Mouse (Mus musculus) kidney, postnatal 36 days (tissue): ENCODE measurements around the gene Vps13d.
A peak's percentile ranks its signal among the peaks of the same experiment; 100 is the strongest.

Source experiments
- DNase-seq, 2 experiments: peaks; one replicate each; pipeline ENCODE4 v3.0.0; 2021 to 2022; ENCODE audit warnings: mixed read lengths in 2 of 2

Vps13d gene

DNA sequence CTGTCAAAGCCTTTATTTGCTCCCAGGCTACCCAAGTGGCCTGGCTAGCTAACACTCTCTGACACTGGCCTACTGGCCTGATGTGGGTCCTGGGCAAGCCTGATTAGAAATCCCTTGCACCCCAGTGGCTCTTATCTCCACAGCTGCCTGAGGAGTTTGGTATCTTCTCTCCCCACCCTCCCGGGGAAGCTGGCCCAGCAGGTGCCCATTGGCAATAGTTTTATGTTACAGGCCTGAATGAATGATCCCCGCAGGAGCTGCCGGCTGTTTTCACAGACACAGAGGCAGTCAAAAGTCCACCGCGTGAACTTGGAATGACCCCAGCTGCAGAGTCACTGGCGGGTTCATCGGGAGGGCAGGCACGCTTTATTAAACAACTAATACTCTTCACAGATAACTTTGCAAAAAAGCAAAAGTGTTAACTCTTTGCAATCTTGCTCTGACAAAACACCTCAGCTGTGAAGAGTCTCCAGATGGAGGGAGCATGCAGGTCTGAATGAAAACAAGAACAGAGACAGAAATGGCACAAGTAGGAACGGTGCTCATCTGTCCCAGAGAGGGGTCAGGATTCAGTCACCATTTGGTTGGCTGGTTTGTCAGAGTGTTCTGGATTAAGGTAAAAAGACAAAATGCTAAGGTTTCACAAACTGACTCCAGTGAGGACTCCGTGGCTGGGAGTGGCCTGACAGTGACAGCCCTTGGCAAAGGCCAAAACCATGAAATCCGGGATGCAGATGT lies 160.1 kb downstream of the Vps13d start:
- peak; percentile 87 for DNase-seq

DNA sequence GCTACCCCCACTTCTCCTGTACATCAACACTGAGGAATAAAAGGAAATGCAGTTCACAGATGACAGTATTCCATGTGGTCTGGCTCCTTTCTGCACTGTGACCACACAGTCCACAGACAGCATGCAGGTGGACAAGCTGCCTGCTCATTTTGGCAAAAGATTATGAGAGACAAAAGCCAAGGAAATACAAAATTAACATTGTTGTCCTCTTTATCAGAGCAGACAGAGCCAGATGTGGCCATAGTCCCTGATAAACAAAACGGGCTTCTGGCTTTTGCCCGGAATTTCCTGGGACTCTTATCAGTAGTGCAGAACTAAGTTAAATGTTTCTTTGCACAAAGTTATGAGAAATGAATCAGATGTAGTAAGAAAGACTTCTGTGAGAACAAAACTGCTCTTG lies 161.4 kb downstream of the Vps13d start:
- no peak for DNase-seq

DNA sequence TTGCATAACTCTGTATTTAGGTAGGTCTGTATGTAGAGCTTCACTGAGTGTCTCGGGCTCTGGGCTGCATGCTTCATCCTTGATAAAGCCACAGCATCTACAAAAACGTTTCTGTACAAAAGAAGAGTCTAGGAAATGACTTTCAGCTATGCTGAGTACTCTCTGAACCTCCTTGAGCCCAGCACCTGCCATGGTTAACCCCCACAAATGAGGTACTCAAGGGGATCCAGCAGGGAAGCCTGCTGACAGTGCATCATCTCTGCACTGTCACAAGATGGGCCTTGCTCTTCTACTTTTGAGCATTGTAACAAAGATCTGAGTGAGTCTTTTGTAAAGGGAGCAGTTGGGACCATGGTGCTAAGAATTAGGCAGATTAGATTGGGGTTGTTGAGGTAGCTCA lies 162.2 kb downstream of the Vps13d start:
- DNase-seq, result no peak

DNA sequence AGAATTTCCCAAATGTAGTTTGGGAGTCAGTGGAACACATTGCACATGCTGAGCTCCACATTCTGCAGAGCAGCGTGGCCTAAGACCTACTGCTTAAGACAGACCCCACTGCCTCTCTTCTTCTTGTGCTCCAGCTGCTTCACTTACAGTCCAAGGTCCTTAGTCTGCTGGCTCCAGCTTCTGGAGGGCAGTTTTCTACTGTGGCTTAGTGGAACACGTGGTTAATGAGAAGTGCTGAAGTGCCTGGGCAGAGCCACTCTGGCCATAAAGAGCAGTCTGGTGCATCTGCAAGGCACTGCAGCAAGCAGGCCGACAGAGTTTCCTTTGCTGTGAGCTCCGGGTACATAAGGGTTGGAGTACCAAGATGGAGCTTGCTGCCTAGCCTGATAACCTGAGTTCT lies 163.3 kb downstream of the Vps13d start:
- DNase-seq, result peak; percentile 67 to 85

DNA sequence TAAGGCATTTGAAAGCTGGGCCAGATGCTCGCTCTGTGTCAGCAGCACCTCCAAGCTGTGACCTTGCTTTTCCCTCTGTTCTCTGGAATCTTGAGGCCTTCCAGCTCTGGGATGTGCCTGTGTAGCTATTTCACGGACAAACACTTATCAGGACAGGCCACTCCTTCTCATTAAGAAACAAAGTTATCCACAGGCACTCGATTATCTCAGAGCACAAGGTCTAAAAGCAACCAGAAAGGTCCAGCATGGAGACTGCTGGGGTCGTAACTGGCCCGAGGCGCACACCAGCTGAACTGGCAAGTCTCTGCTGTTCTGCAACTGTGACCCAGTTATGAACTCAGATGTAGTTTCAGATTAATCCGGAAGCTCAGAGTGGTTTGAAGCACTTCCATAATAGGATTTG lies 168.4 kb downstream of the Vps13d start:
- DNase-seq, result peak; percentile 60 to 77

DNA sequence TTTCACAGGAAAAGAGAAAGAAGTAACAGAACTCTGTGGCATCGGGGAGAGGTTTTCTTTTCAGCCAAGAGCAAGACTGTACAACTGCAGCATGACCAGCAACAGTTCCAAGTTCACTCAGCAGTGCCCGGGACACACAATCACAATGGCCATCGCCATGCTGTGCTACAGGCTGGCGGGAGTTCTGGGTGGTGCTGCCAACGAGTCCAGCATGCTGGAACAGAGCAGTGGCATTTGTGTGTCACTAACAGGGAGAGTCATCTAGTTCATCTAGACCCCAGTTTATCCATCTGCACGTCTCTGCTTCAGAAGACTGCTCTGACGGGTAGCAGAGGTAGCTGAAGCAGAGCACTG lies 169.4 kb downstream of the Vps13d start:
- DNase-seq, result peak in 1 of 2 experiments; percentile 58

DNA sequence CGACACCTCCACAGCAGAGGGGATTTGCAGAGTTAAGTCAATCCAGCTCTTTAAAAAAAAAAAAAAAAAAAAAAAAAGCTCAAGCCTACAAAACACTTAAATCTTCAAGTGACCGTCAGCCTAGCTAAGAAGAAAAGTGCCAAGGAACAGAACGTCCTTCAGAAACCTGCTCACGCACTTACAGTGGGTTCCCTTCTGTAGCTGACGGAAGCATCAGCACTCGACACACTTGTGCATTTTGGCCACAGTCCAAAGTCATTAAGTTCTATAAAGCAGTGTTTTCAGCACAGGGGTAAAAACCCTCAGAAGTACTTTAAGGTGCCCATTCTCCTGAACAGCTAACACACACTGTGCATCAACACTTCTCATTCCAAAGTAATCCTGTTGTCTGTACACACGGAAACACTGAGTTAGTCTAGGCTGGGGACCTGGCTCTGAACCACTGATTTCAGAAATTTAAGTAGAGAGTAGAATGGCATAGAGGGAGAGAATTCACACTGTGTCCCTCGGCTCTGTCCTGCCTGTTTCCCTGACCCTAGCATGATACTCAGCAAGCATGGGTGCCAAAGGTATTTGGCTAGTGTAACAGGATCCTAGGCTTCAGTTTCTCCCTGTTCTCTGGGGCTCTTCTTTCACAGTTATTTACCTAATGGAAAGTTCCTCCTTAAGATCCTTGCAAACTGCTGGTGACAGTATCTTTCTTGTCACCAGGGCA lies 170.0 kb downstream of the Vps13d start:
- DNase-seq, result peak; percentile 44 to 49

DNA sequence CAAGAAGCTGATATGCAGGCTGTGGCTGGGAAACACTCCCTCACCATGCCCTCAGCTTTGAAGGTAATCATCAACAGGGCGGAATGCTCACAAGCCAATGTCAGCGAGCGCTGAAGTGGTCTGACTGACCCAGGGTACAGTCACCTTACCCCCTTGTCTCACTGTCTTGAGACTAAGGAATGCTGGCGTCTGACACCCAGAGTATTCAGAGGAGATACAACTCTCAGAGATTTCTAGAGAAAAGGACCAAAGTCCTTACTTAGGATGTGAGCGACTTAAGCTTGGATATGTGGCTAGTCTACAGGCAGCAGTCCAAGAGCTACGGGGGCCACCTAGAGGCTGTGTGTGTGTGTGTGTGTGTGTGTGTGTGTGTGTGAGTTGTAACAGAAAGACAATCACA lies 170.9 kb downstream of the Vps13d start:
- peak; percentile 77 to 86 for DNase-seq

DNA sequence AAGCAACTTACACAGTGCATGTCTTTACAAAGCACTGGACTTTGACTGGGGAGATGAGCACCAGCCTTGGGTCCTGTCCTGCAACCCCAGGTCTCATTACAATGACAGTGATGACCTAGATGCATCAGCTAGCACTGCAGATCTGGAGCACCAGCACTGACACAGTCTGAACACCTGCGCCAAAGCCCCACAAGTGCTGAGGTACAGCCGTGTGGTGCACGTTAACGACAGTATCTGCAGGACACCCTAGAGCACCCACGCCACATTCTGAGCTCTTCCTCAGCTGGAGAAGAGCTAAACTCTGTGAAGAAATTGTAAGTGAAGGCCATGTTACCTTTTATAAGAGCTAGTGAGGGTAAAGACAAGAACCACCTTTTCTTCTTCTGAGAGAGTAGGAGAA lies 172.0 kb downstream of the Vps13d start:
- no peak for DNase-seq

DNA sequence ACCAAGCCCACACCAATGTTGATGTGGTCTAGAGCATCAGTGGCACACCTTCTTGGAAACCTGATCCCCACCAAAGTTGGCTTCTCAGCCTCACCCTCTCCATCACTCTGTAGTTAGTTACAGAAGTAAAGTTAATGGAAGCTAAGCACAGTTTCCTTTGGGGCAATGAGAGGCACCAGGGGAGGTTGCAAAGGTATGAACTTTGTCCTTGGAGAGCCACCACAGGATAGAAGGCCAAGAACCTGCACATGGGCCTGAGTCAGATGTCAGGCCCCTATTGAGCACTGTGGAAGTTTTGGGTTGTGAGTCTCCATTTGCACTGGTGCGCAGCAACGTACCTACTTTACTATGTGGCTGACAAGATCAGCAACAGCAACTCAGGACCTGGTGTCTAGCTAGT lies 172.6 kb downstream of the Vps13d start:
- peak in 1 of 2 experiments; percentile 39 for DNase-seq

DNA sequence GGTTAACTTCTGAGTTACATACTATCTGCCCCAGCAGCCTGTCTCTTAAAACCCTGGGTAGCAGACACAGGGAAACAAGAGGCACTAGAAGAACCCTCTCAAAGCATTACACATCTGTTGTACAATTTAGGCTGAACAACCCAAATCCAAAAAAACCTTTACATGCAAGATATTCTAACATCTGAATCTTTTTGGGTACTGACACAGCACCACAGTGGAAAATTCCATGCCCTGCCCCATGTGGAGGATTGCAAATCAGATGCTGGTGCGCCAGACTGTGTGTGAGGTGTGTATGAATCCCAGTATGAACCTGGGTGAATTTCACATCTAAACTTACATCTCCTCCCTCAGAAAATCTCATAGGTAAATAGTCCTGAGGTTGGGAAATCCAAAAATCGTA lies 174.4 kb downstream of the Vps13d start:
- DNase-seq, result no peak

DNA sequence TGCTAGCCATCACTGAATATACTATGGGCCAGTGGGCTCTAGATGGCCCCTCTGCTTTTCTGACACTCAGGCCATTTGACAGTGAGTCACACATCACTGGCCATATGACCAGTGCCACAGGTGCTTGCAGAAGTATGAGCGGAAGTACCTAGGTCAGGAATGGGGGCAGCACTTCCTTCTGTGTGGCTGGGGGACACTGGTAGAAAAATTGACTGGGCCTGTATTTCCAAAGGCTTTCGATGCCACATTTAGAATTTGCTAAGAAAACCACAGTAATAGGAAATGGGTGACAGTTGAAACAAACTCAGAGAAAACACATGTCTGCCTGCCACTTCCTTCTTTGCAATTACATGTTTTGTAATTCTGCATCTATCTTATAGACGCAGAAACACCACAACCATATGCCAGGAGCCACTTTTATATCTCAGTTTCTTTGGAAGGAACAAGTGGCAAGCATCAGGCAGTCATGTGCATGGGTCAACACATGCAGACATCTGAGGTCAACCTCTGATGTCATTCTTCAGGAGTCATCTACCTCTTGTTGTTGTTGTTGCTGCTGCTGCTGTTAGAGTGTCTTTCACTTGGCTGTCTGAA lies 175.6 kb downstream of the Vps13d start:
- no peak for DNase-seq

DNA sequence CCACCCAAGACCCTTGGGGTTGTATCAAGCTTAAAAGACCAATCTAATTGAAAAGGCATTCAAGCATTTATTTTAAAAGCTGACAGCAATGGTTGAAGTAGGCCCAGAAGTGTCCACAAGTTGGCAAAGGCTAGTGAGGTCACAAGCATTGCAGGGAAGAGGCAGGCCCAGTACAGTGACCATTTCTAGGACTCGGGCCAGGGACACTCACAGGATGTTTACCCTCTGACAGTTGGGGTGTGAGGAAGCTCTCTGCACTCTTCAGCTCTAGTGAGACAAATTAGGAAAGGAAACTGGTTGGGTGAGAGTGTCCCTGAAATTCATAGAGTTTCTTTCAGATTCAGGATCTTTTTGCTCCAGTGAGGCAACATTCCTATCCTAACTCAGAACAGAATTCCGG lies 177.1 kb downstream of the Vps13d start:
- DNase-seq, result peak; percentile 83 to 93

DNA sequence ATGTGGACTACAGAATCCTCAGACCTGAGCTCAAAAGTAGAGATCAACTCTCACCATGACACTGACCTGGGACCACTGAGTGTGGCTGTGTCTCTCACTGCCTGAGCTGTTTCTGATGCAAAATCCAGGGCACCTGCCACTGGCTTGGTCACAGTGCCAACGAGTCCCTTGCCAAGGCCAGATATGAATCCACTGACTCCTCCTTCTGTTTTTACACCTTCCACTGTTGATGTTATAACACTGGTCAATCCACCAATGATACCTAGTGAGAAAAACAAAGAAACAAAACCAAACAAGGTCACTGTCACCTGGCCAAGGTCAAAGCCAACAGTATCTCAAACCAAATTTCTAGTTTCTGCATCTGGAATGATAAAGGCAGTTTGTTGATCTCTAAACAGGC lies 178.1 kb downstream of the Vps13d start:
- DNase-seq, result no peak

DNA sequence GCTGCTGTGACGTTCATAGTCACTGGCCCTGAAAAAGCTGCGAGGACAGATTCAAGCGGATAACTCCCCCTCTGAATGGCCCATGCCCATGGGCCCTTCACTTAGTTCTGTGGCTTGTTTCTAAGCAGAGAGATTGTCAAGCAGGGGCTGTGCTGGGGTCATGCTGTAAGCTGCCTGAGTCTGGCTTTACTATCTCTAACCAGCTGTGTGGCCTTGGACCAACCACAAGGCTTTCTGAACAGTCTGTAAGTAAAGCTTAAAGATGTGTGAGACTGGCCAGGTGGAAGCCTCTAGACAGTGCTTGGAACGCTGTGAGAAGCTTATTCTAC lies 180.2 kb downstream of the Vps13d start:
- no peak for DNase-seq

DNA sequence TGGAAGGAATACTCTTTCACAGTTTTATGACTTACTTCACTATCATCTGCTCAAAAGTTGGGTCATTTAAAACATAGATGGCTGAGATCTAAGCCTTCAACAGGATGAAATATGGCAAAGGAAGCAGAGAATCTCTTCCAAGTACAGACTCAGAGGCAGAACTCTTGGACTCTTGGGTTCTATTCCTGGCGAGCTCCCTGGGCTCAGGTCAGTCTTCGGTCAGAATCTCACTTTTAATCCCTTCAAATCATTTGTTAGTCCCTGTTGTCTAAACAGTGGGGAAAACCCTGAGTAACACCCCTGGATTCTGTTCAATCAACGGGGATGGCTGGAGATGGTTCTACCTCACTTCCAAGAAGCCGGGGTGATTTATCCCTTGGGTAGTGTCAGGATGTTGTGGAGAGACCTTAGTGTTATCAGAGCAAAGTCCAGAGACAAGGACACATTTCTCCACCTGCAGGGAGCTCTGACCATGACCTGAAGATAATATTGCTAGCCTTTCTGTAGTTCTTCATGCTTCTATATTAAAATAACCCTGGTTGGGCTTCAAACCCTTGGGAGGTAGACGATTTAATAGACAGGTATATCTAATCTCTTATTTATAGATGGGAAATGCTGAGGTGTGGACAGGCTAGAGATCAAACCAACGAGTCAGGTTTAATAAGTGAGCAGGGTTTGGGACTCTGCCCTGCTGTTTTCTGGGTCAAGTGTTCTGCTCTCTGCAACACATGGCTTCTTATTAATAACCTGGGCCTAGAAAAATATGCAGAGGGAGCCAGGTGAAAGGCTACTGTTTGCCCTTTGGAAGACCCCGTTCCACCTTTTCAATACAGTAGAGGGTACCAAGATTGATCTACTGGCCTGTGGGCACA lies 180.8 kb downstream of the Vps13d start:
- DNase-seq, result peak; percentile 72 to 87

DNA sequence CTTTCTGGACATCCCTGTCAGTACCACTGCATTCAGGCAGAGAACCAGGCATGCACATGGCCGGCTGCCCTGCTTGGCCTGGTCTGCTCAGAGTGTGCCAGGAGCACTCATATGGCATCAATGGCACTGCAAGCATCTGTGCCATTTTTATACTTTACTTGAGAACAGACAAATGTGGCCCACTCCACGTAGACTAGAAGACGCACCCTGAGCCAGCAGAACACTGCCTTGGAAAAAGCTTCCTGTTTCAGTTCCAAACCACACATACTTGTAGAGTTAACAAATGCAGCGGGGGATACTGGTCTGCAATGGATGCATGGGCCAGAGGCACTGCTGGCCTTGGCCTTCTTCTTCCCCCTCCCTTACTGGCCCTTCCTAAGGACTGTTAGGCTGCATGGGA lies 181.6 kb downstream of the Vps13d start:
- DNase-seq, result peak in 1 of 2 experiments; percentile 42

DNA sequence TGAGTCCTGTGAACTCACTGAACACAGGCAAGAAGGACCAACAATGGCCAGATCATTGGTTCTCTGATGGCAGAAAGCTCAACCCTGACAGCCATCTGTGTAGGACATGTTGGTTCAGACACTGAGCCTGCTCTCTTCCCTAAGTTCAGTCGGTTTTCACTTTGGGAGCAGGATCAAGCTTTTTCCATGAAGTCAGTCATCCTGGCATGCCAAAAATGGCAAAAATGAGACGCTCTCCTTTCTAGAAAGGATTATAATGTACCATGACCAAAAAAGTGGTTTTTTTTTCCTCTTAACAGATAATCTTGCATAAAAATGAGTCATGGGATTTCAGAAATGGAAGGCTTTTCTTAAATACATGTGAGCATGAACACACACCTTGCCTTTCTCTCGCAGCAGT lies 183.6 kb downstream of the Vps13d start:
- DNase-seq, result no peak

DNA sequence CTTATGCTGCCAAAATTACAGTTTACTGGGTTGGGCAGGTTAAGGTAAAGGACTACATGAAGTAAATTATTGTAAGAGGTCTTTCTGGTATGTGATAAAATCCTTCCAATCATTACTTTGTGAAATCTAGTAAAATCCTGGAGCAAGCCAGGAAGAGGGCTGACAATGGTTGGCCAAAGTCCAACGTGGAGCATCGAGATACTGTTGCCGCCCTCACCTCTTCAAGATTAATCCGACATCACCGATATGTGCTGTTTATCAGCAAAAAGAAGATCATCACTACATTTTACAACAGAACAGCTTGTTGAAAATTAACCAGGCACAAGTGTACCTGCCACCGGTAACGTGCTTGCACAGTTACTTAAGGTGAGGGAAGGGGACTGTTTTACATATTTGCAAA lies 184.9 kb downstream of the Vps13d start:
- peak; percentile 57 to 74 for DNase-seq

DNA sequence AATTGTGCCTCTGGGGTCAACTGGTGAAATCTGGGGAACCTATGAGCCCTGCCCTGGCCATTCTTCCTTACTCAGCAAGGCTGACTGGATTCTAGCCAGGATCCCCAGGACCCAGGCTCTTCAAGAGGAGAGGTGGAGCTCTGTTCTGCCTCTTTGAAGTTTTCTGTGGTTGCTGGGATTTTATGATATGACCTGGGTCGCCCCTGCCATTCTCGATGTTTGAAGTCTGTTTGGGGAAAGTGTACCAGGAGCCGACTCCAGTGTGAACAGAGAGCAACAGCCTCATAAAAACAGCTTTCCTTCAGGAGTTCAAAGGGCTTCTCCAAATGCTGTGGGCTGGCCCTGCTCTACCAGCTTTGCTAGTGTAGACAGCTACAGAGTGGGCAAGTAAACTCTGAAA lies 185.4 kb downstream of the Vps13d start:
- DNase-seq, result peak; percentile 75 to 77

DNA sequence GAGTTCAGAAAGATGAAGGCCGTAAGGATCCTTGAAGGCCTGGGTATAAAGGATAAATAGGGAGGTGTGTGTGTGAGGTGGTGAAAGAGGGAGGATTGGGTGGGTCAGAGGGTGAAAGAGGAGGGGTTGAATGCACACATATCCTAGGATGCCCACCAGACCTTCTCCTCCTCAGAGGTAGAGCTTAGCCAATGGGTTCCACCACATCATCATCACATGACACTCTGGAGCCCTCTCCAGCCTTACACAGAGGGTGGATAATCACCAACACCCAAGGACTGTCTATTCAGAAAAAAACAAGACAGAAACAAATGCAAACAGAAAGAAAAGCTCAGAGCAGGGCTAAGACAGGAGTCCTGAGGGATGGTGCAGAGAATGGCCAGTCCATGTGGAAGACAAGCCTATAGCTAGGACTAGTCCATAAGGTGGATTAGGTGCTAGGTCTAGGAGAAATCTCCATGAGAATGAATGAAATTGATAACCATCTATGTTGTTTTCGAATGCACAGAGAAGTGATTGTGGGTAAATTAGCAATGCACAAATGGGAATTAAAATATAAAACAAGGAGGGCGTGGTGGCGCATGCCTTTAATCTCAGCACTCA lies 188.8 kb downstream of the Vps13d start:
- DNase-seq, result no peak

DNA sequence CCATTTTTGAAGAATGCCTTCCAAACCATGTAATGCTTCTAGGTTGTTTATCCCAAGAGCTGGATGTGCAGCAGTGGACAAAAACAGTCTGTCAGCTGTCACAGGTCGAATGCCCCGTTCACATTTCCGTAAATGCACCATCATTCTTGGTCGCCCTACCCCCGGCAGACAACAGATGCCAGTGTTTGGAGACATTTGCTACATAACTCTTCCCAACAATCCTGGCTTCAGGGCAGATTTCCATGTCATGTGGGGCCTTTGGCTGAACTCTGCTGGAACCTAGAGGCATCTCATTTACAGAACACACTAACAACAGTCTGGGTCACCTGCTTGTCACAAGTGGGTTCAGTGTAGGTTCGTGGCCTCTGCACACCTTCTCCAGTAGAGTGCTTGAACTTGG lies 190.6 kb downstream of the Vps13d start:
- DNase-seq, result peak; percentile 53 to 54

DNA sequence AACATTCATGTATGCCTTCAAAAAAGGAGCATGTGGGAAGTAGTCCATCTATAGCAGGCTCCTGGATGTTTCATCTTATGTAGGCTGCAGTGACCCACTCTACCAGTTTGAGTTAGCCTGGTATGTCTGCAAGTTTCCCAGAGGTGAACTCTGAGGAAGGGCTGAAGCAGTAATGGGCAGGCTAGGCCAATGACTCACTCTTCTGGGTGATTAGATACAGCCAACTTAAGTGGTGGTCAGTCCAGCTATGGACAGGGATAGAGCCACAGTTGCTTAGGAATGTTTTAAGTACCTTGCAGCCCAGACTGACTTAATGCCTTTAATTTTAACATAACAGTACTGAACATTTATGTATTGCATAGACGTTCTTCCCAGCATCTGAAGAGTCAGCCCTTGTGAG lies 192.1 kb downstream of the Vps13d start:
- DNase-seq, result no peak
